Mouse (Mus musculus) stomach, adult 2 months (tissue): ENCODE measurements around the gene Mob2. TPM values are rescaled to one million over a fixed set of nuclear protein-coding genes. Genes with fewer than 3 reads are reported as not detected.

Source experiments
- polyA plus RNA-seq: library from polyadenylated mRNA; depleted of rRNA; stranded (reverse); fragments of >200 nt; gene quantifications from 2 replicates; pipeline ENCODE4 v1.2.3, GENCODE M21; 2012; rRNA removed

Gene Mob2
- 27.5 and 29.5 TPM in 2 replicates for polyA plus RNA-seq

DNA sequence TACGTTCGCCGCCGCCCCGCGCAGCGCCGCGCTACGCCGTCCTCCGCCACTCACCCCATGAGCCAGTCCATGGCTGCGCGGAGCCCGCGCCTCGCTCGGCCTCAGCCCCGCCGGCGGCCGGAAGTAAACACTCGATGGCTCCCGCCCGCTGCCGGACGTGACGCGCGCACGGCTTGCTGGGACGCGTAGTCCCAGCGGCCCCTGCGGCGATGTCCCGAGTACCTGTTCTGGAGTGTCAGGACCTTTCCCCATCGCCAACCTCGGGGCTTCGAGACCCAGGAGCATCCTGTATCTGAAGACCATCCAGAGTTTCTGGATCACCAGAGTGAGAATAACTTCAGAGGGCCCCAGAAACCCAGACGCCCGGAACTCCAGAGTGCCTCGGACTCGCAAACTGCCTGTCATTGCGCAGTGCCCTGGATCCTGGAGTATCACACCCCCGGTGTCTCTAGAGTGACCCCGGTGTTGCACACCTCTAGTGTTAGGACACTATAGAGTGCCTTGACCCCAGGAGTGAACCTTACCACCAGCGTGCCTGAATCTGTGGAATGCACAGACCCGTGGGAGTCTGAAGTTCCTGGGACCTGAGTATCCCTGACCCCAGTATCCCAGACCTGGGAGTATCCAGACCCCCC, at the start of gene Mob2:
Gene Mob2, minus strand, starts transcription at position 135 of the 635 bp plus-strand sequence.

DNA sequence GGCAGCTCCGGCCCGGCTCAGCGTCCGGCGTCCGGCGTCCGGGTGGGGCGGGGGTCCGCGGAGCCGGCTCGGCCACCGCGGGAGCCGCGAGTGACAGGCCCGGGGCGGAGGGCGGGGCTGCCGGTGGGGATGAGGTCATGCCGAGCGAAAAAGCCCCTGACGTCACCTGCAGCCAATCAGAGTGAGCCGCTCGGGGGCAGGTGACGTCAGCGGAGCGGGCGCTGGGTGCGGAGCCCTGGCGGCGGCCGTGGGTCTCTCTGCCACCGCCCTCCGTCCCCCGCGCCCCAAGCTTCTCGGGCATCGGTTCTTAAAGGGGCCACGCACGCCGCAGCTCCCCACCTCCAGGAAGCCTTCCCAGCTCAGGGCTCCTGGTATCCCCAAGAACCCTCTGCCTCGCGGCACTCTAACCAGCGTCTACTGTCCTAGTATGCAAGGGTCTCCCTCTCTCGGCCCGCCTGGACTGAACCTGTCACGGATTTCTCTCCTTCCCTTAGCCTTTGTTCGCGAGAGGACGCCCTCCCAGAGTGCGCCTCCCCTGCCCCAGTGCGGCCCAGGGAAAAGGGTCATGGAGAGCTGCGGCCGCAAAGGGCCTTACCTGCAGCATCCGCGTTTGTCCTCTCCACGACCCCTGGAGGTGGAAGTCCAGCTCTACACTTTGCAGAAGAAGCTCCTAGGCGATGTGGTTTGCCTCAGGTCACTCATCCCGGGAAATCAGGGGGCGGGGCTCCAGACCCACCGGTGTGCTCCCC, 34.5 kb upstream of the Mob2 start, which contains the start of gene Dusp8:
Gene Dusp8, minus strand, starts transcription at position 661 of the 749 bp plus-strand sequence.

Other genes starting within 250 kb of the Mob2 start
- 0.21 and 0.47 TPM in 2 replicates for gene Muc5b, start 222.0 kb downstream of the Mob2 start, polyA plus RNA-seq
- 24.7 and 27.0 TPM in 2 replicates for gene Tollip, start 142.6 kb downstream of the Mob2 start, polyA plus RNA-seq
- 0.92 and 0.93 TPM in 2 replicates for gene Brsk2, start 111.3 kb downstream of the Mob2 start, polyA plus RNA-seq
- gene Dusp8, start 34.8 kb upstream of the Mob2 start, polyA plus RNA-seq: 3.0 and 6.7 TPM in 2 replicates
- not detected in 2 replicates for gene Gm45618, start 59.7 kb upstream of the Mob2 start, polyA plus RNA-seq
- gene Gm39115, start 75.0 kb upstream of the Mob2 start, polyA plus RNA-seq: not detected in 2 replicates
- not detected in 2 replicates for gene Gm45337, start 83.5 kb upstream of the Mob2 start, polyA plus RNA-seq
- not detected in 2 replicates for gene Gm29735, start 96.0 kb upstream of the Mob2 start, polyA plus RNA-seq
- gene Gm4553, start 104.7 kb upstream of the Mob2 start, polyA plus RNA-seq: not detected in 2 replicates
- not detected in 2 replicates for gene Krtap5-2, start 114.9 kb upstream of the Mob2 start, polyA plus RNA-seq
- not detected in 2 replicates for gene Gm10153, start 129.3 kb upstream of the Mob2 start, polyA plus RNA-seq
- not detected in 2 replicates for gene Krtap5-3, start 140.3 kb upstream of the Mob2 start, polyA plus RNA-seq
- not detected in 2 replicates for gene Gm7579, start 150.8 kb upstream of the Mob2 start, polyA plus RNA-seq
- not detected in 2 replicates for gene Krtap5-5, start 168.9 kb upstream of the Mob2 start, polyA plus RNA-seq
- not detected in 2 replicates for gene Gm40460, start 180.0 kb upstream of the Mob2 start, polyA plus RNA-seq
- not detected in 2 replicates for gene Gm2431, start 197.3 kb upstream of the Mob2 start, polyA plus RNA-seq
- gene Gm4559, start 213.3 kb upstream of the Mob2 start, polyA plus RNA-seq: not detected in 2 replicates
- gene Krtap5-1, start 236.1 kb upstream of the Mob2 start, polyA plus RNA-seq: not detected in 2 replicates
- gene Krtap5-4, start 242.5 kb upstream of the Mob2 start, polyA plus RNA-seq: not detected in 2 replicates